Mouse (Mus musculus) lung, embryonic 15.5 days (tissue): ENCODE data around the gene Sit1. TPM values are rescaled to one million over a fixed set of nuclear protein-coding genes. Genes with fewer than 3 reads are reported as not detected.
"Not testable (repeated sequence)": the region's sequence is repeated elsewhere in the genome, so short reads cannot be mapped to it uniquely, and the experiment has no call there.

Source experiments
- ATAC-seq: fragments of 200-750 bp; cut with Nextera tagmentation; 2 replicates; pipeline ENCODE4 v1.8.0; 2017; ENCODE audit warnings: moderate number of reproducible peaks, borderline replicate concordance; ENCODE audit not compliant: low FRiP score, low TSS enrichment; ENCODE audit errors: extremely low read depth
- H3K27ac ChIP-seq: fragments of 300-500 bp; sonication (generic); 2 replicates; pipeline ENCODE4 v1.5.1; 2015; ENCODE audit warnings: moderate library complexity, mild to moderate bottlenecking, inconsistent platforms
- H3K27me3 ChIP-seq: fragments of 300-500 bp; sonication (generic); 2 replicates; pipeline ENCODE4 v1.6.1; 2015; ENCODE audit warnings: inconsistent platforms
- H3K36me3 ChIP-seq: fragments of 300-500 bp; sonication (generic); 2 replicates; pipeline ENCODE4 v1.6.1; 2015; ENCODE audit warnings: inconsistent platforms
- H3K4me1 ChIP-seq: fragments of 300-500 bp; sonication (generic); 2 replicates; pipeline ENCODE4 v1.6.1; 2015; ENCODE audit warnings: inconsistent platforms
- H3K4me2 ChIP-seq: fragments of 300-500 bp; sonication (generic); 2 replicates; pipeline ENCODE4 v1.6.1; 2015; ENCODE audit warnings: inconsistent platforms, mild to moderate bottlenecking, moderate library complexity
- H3K4me3 ChIP-seq: fragments of 300-500 bp; sonication (generic); 2 replicates; pipeline ENCODE4 v1.5.1; 2015; ENCODE audit warnings: mild to moderate bottlenecking, inconsistent platforms
- H3K9ac ChIP-seq: fragments of 300-500 bp; sonication (generic); 2 replicates; pipeline ENCODE4 v1.6.1; 2015; ENCODE audit warnings: inconsistent platforms
- H3K9me3 ChIP-seq: fragments of 300-500 bp; sonication (generic); 2 replicates; pipeline ENCODE4 v1.6.1; 2016; ENCODE audit warnings: inconsistent platforms
- WGBS: fragments of 180-500 bp; shearing (Covaris S2); methylation state at CpG from one replicate; pipeline ENCODE4 v1.1.7; 2015; 5-methylcytosine and 5-hydroxymethylcytosine counted together
- polyA plus RNA-seq: library from polyadenylated mRNA; unstranded; fragments of >200 nt; fragmentation: Nextera tagmentation; extraction: Ambion mirVana; gene quantifications from 2 replicates; pipeline ENCODE4 v1.2.1, GENCODE M21; 2015

Gene Sit1
- polyA plus RNA-seq, 1 experiment from 2014 or later, result 1.2 TPM

- no peak for ATAC-seq
- H3K9me3 ChIP-seq, result no peaks in the 10 kb centered on the region
- H3K4me1 ChIP-seq, result peaks cover 41% of the 10 kb centered on the region
Measured at GRCm38 (mm10) chr4:43497946-43498345, 14.4 kb upstream of the Sit1 start.

GRCm38 (mm10) chr4:43497405-43497804 is 13.9 kb upstream of the Sit1 start:
- H3K27me3 ChIP-seq, result no peaks in the 10 kb centered on the region
- H3K36me3 ChIP-seq, result peaks cover 12% of the 10 kb centered on the region; the same call in 1 of the 2 replicates
- H3K9ac ChIP-seq, result no peak overlapping the region
- H3K27ac ChIP-seq, result no peak overlapping the region
- H3K4me3 ChIP-seq, result peak overlapping the region; percentile 55; the same call in 1 of the 2 replicates
- no peak for ATAC-seq
- peaks cover 41% of the 10 kb centered on the region for H3K4me1 ChIP-seq
- H3K4me2 ChIP-seq, result peak overlapping the region; percentile 80
- no peaks in the 10 kb centered on the region for H3K9me3 ChIP-seq
- 88% methylated on average over 8 of the region's 8 CpGs for WGBS

More at GRCm38 (mm10) chr4:43497946-43498345, 14.4 kb upstream of the Sit1 start:
- Histone ChIP-seq H3K4me2 (peak overlapping the region; percentile 80), H3K36me3 (peaks cover 12% of the 10 kb centered on the region; the same call in 1 of the 2 replicates), H3K4me3 (peak overlapping the region; percentile 55), H3K9ac (peak overlapping the region; percentile 57), H3K27ac (no peak overlapping the region), H3K27me3 (no peaks in the 10 kb centered on the region)
- 50% methylated on average over 4 of the region's 4 CpGs for WGBS

GRCm38 (mm10) chr4:43496587-43496986 is 13.1 kb upstream of the Sit1 start:
- peaks cover 41% of the 10 kb centered on the region for H3K4me1 ChIP-seq
- no peaks in the 10 kb centered on the region for H3K27me3 ChIP-seq
- H3K9ac ChIP-seq, result no peak overlapping the region
- ATAC-seq, result no peak
- H3K27ac ChIP-seq, result no peak overlapping the region
- 48% methylated on average over 6 of the region's 6 CpGs for whole genome bisulfite sequencing
- H3K36me3 ChIP-seq, result peaks cover 12% of the 10 kb centered on the region; the same call in 1 of the 2 replicates
- H3K4me3 ChIP-seq, result no peak overlapping the region
- no peaks in the 10 kb centered on the region for H3K9me3 ChIP-seq
- H3K4me2 ChIP-seq, result no peak overlapping the region

- Histone ChIP-seq H3K9me3 (no peaks in the 10 kb centered on the region), H3K4me1 (peaks cover 36% of the 10 kb centered on the region), H3K36me3 (peaks cover 12% of the 10 kb centered on the region; the same call in 1 of the 2 replicates), H3K9ac (peak overlapping the region; percentile 84), H3K4me2 (peak overlapping the region; percentile 73), H3K27me3 (no peaks in the 10 kb centered on the region), H3K4me3 (peak overlapping the region; percentile 65), H3K27ac (peak overlapping the region; percentile 93)
- ATAC-seq, result no peak
- under 1% methylated on average over 9 of the region's 9 CpGs for WGBS
Measured at GRCm38 (mm10) chr4:43493846-43494240, 10.3 kb upstream of the Sit1 start.

- Histone ChIP-seq H3K9ac (peak overlapping the region; percentile 84), H3K4me2 (peak overlapping the region; percentile 73), H3K36me3 (peaks cover 12% of the 10 kb centered on the region; the same call in 1 of the 2 replicates), H3K4me1 (peaks cover 30% of the 10 kb centered on the region), H3K4me3 (peak overlapping the region; percentile 65), H3K27ac (peak overlapping the region; percentile 93), H3K27me3 (no peaks in the 10 kb centered on the region), H3K9me3 (no peaks in the 10 kb centered on the region)
- under 1% methylated on average over 47 of the region's 47 CpGs for WGBS
- peak; percentile 90 for ATAC-seq
Measured at GRCm38 (mm10) chr4:43493186-43493845, 9.8 kb upstream of the Sit1 start.

- peaks cover 12% of the 10 kb centered on the region; the same call in 1 of the 2 replicates for H3K36me3 ChIP-seq
- no peaks in the 10 kb centered on the region for H3K9me3 ChIP-seq
- no peaks in the 10 kb centered on the region for H3K27me3 ChIP-seq
- H3K4me1 ChIP-seq, result peaks cover 25% of the 10 kb centered on the region
- peak within 1 kb of the TSS; percentile 65 for H3K4me3 ChIP-seq
- peak within 1 kb of the TSS; percentile 73 for H3K4me2 ChIP-seq
- under 1% methylated on average over 25 of the region's 25 CpGs for WGBS
- H3K27ac ChIP-seq, result peak within 1 kb of the TSS; percentile 93
- peak within 1 kb of the TSS; percentile 84 for H3K9ac ChIP-seq
- ATAC-seq, result peak; percentile 97
Measured at GRCm38 (mm10) chr4:43492821-43493185, 9.3 kb upstream of the Sit1 start, which contains the start of gene Ccdc107. Ccdc107 (plus strand) TSS chr4:43492900.

- Histone ChIP-seq H3K4me2 (peak overlapping the region; percentile 73), H3K27ac (peak overlapping the region; percentile 93), H3K27me3 (no peaks in the 10 kb centered on the region), H3K4me3 (peak overlapping the region; percentile 65), H3K36me3 (peaks cover 12% of the 10 kb centered on the region; the same call in 1 of the 2 replicates), H3K9ac (0 out of 2 replicates have a peak overlapping the region, but pooled peaks have one; percentile 7), H3K9me3 (no peaks in the 10 kb centered on the region), H3K4me1 (peaks cover 20% of the 10 kb centered on the region)
- WGBS, result 44% methylated on average over 12 of the region's 12 CpGs
- no peak for ATAC-seq
Measured at GRCm38 (mm10) chr4:43492101-43492820, 8.7 kb upstream of the Sit1 start.

- H3K4me3 ChIP-seq, result no peak overlapping the region
- H3K4me2 ChIP-seq, result no peak overlapping the region
- no peaks in the 10 kb centered on the region for H3K9me3 ChIP-seq
- 71% methylated on average over 5 of the region's 5 CpGs for WGBS
- no peak overlapping the region for H3K9ac ChIP-seq
- no peaks in the 10 kb centered on the region for H3K27me3 ChIP-seq
- H3K36me3 ChIP-seq, result peaks cover 3% of the 10 kb centered on the region; the same call in 1 of the 2 replicates
- ATAC-seq, result no peak
- H3K27ac ChIP-seq, result no peak overlapping the region
- peaks cover 16% of the 10 kb centered on the region for H3K4me1 ChIP-seq
Measured at GRCm38 (mm10) chr4:43490801-43491200, 7.3 kb upstream of the Sit1 start.

GRCm38 (mm10) chr4:43489611-43490010 is 6.1 kb upstream of the Sit1 start:
- Histone ChIP-seq H3K4me1 (peaks cover 8% of the 10 kb centered on the region), H3K4me2 (no peak overlapping the region), H3K9me3 (no peaks in the 10 kb centered on the region), H3K27ac (no peak overlapping the region), H3K27me3 (no peaks in the 10 kb centered on the region), H3K4me3 (no peak overlapping the region), H3K36me3 (no peaks in the 10 kb centered on the region), H3K9ac (no peak overlapping the region)
- 88% methylated on average over 3 of the region's 3 CpGs for WGBS
- no peak for ATAC-seq

GRCm38 (mm10) chr4:43485666-43486065 is 2.1 kb upstream of the Sit1 start:
- ATAC-seq, H3K9ac ChIP-seq, H3K4me3 ChIP-seq, H3K9me3 ChIP-seq, H3K4me2 ChIP-seq, H3K27me3 ChIP-seq, H3K36me3 ChIP-seq, H3K27ac ChIP-seq, H3K4me1 ChIP-seq: not testable (repeated sequence)
- WGBS, result 82% methylated on average over 5 of the region's 5 CpGs

- no peak for ATAC-seq
- Histone ChIP-seq H3K4me1 (0 out of 2 replicates have a peak, but pooled peaks cover 3% of the 10 kb centered on the region), H3K4me2 (no peak overlapping the region), H3K9me3 (no peaks in the 10 kb centered on the region), H3K9ac (no peak overlapping the region), H3K27me3 (no peaks in the 10 kb centered on the region), H3K36me3 (no peaks in the 10 kb centered on the region), H3K27ac (no peak overlapping the region), H3K4me3 (no peak overlapping the region)
- WGBS, result 60% methylated on average over 10 of the region's 10 CpGs
Measured at GRCm38 (mm10) chr4:43482591-43482990, 943 bp downstream of the Sit1 start.
